Mouse (Mus musculus): Measurements from ENCODE around the gene H2-M3.
A peak's percentile ranks its signal among the peaks of the same experiment; 100 is the strongest.
"Not testable (repeated sequence)": the region's sequence is repeated elsewhere in the genome, so short reads cannot be mapped to it uniquely, and the experiment has no call there.

Gene H2-M3

DNA sequence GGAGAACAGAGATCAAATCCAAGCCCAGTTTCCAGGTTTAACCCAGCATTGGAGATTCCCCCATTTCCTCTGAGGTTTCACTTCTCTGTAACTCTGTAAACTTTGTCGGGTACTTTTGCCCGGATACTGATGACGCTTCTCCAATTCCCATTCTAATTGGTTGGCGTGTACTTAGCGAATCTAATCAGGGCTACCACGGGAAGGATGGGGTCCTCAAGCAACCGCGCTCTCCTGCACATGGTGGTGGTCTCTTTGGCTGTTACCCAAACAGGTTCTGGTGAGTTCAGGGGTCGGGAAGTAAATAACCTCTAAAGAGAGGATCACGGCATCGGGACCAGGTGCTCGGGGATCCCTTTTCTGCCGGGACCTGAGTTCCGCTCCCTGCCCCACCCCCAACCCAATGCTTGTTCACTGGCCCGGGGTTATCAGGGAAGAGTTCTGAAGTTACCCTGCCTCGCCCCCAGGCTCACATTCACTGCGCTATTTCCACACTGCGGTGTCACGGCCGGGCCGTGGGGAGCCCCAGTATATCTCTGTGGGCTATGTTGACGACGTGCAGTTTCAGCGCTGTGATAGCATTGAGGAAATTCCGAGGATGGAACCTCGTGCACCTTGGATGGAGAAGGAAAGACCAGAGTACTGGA, at the start of gene H2-M3:
Gene H2-M3 (plus strand): TSS at position 163 of the 644 bp plus-strand sequence.
- DNase-seq (ENCODE audit: low spot score in 2 of 2) = peak; percentile 83 to 93

- DNase-seq (ENCODE audit: low spot score in 2 of 2) = no peak
Observed at GRCm38 (mm10) chr17:37221879-37222278, 48.1 kb upstream of the H2-M3 start.

DNA sequence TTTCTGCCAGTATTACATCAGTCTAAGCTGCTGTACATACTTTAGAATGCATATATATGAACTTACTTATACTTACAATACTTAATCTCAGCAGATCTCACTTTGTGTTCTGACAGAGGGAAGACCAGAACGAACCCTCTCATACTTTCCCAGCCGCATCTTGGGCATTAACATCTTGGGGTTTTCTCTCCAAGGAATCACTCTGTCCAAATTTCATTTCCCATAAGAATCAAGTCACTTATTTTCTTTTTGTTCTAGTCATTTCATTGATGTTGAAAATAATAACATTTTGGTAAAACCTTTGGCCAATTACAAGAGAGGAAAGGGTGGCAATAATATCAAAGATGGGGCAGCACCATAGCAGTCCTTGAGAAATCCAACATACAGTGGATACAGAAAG, 32.8 kb upstream of the H2-M3 start, which contains the start of gene Olfr97:
Gene Olfr97 (minus strand): TSS at position 101 of the 400 bp plus-strand sequence.
- not testable (repeated sequence) for DNase-seq (ENCODE audit: low spot score in 2 of 2)

GRCm38 (mm10) chr17:37242198-37242597, 27.8 kb upstream of the H2-M3 start:
- no peak for DNase-seq (ENCODE audit: low spot score in 2 of 2)

DNA sequence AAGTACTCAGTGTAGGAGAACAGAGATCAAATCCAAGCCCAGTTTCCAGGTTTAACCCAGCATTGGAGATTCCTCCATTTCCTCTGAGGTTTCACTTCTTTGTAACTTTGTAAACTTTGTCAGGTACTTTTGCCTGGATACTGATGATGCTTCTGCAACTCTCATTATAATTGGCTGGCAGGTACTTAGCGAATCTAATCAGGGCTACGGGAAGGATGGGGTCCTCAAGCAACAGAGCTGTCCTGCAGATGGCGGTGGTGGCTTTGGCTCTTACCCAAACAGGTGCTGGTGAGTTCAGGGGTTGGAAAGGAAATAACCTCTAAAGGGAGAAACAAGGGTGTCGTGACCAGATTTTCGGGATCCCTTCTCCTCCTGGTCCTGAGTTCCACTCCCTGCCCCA, 23.3 kb upstream of the H2-M3 start:
- DNase-seq (ENCODE audit: low spot score in 2 of 2) = peak; percentile 1 to 6

GRCm38 (mm10) chr17:37249460-37249859, 20.6 kb upstream of the H2-M3 start:
- DNase-seq (ENCODE audit: low spot score in 2 of 2) = no peak

DNA sequence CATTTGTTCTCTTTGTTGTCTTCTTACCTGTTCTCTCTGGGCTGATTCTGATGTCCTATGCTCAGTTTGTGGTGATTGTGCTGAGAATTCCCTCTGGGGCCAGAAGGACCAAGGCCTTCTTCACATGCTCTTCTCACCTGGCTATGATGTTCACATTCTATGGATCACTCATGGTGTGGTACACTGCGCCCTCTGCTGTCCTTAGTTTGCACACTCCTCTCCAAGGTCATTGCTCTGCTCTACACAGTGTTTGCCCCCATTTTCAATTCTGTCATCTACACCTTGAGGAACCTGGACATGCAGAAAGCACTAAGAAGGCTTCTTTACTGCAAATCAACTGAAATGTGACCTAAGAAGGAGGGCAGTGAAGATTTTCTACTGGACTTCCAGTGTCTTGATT, 19.5 kb upstream of the H2-M3 start:
- peak in 1 of 2 experiments; percentile 9 for DNase-seq (ENCODE audit: low spot score in 2 of 2)

- no peak for DNase-seq (ENCODE audit: low spot score in 2 of 2)
Observed at GRCm38 (mm10) chr17:37263626-37264025, 6.4 kb upstream of the H2-M3 start, which contains the start of gene Olfr98. Gene Olfr98, minus strand, starts transcription at chr17:37263749.

GRCm38 (mm10) chr17:37270702-37271092, 677 bp downstream of the H2-M3 start:
- DNase-seq (ENCODE audit: low spot score in 2 of 2) = peak; percentile 32 to 37

DNA sequence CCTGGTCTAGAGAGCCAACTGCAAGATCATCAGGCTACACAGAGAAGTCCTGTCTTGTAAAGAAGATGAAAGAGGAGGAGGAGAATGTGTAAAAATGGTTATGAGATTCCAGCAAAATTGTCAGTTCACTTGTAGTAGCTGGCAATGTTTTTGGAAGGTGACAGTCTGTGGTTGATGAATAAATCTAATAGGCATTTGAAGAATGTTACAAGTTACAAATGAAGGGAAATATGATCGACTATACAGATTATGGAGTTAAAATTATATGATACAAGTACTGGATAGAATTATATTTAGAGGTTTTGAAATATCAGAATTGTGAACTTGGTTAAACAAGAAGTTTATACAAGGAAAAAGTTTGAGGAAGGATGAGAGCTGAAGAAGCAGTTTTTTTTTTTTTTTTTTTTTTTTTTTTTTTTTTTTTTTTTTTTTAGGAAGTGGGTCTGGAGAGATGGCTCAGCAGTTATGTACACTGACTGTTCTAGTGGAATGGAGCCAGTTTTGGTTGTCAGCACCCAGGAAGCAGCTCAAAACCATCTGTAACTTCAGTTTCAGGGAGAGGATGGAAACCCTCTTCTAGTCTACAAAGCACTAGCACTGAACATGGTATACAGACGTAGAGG, 5.7 kb downstream of the H2-M3 start:
- no peak for DNase-seq (ENCODE audit: low spot score in 2 of 2)

DNA sequence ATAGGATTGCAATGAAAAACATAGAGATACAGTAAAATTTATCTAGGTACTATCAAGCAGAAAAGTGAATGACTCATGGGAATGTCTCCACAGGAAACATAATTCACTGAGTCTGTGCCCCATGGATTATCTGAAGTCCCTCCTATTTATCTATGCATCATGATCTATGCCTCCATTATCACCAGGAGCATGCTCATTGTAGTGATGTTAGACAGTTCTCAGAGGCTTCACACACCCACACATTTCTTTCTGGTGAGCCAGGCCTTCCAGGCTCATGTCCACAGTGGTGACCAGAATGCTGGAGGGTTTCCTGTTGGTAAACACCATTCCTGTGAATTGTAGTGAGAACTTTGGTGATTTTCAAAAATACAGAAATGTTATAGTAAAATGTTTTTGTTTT, 6.6 kb downstream of the H2-M3 start:
- DNase-seq (ENCODE audit: low spot score in 2 of 2) = no peak

- no peak for DNase-seq (ENCODE audit: low spot score in 2 of 2)
Observed at GRCm38 (mm10) chr17:37280331-37280730, 10.3 kb downstream of the H2-M3 start.

GRCm38 (mm10) chr17:37283360-37283759, 13.3 kb downstream of the H2-M3 start, which contains the start of gene Olfr99:
Gene Olfr99, minus strand, starts transcription at chr17:37283460.
- DNase-seq (ENCODE audit: low spot score in 2 of 2) = no peak

DNA sequence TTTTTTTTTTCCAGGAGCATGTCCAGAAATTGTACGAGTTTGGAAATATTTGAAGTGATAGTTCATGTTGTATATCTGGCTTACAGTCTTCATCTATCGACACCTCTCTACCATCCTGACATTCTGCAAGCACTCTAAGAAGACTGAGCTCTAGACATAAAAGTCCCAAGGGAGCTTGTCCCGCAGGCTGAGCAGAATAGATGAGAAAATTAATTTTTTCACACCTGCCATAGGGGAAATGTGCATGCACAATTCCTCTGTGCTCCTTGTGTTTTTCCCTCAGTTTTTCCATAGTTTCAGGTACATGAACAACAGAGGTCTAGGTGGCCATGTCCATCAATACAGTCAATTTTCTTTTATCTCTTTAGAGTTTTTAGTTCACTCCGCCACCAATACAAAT, 34.2 kb downstream of the H2-M3 start, which contains the start of gene Olfr101:
Gene Olfr101 (minus strand): TSS at position 101 of the 400 bp plus-strand sequence.
- DNase-seq (ENCODE audit: low spot score in 2 of 2) = no peak

GRCm38 (mm10) chr17:37308483-37308882, 38.5 kb downstream of the H2-M3 start:
- DNase-seq (ENCODE audit: low spot score in 2 of 2) = no peak

DNA sequence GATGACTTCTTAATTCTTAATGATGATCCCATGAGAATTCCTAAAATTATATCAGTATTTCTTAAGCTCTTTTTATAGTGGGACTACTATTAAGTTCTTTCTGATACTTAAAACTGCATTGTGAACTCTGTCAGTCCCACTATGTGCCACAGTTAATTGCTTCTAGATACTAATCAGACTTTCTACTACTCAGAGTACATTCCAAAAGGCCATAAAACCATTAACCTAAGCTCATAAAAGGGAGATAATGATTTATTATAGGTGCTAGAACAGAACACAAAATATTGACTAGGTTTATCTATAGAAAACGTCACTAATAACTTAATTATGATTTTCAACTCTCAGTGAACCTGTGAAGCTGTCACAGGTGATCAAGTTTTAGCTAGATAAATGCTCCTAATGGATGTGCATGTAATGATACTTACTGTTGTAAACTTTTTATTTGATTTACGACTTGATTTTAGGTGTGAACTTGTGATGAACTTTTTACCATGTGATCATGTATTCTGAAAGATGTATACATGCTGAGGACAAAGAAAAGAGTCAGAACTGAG, 40.2 kb downstream of the H2-M3 start:
- DNase-seq (ENCODE audit: low spot score in 2 of 2) = no peak

- no peak for DNase-seq (ENCODE audit: low spot score in 2 of 2)
Observed at GRCm38 (mm10) chr17:37316954-37317353, 46.9 kb downstream of the H2-M3 start, which contains the start of gene Olfr102. Gene Olfr102, minus strand, starts transcription at chr17:37317054.
